Mouse (Mus musculus): ENCODE data around the gene Patl1.
"Not testable (repeated sequence)": the region's sequence is repeated elsewhere in the genome, so short reads cannot be mapped to it uniquely, and the experiment has no call there.

Gene Patl1

GRCm38 (mm10) chr19:11912037-11912532 is at the start of gene Patl1:
Gene Patl1, plus strand, starts transcription at chr19:11912399.
- DNase-seq (ENCODE audit: low read depth, low spot score) = peak; percentile 95

DNA sequence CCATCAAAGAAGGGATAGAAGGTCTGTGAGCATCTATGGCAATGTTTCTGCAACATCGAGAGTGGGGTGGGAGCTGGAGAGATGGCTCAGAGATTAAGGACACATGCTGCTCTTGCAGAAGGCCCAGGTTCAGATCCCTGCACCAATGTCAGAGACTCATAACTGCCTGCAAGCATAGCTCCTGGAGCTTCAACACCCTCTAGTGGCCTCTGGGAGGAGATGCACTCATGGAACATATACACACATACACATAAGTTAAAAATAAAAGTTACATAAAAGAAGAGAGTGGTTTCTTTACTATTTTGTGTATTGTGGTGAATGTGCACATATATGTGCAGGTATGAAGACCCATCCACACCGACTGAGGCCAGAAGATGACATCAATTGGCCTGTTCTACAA is 44.4 kb upstream of the Patl1 start:
- DNase-seq (ENCODE audit: low read depth, low spot score) = no peak

- DNase-seq (ENCODE audit: low read depth, low spot score) = no peak
Observed at GRCm38 (mm10) chr19:11875006-11875405, 37.2 kb upstream of the Patl1 start, which contains the start of gene Olfr1419. Gene Olfr1419, minus strand, starts transcription at chr19:11875106.

GRCm38 (mm10) chr19:11878404-11878803 is 33.8 kb upstream of the Patl1 start:
- not testable (repeated sequence) for DNase-seq (ENCODE audit: low read depth, low spot score)

DNA sequence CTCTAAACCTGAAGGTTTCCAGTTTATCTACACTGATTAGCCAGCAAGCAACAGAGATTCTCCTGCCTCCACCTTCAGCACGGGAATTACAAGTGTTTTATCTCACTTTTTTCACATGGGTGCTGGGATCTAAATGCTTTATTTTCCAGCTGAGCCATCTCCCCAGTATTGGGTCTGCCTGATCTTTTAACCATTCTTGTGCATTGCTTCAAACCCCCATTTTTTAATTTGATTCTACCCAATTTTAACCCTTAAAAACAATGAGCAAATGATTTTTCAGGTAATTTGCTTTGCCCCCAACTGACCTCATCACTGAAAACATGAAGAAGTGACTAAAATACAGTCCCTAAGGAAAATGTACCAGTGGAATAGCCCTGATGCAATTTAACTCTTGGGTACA is 25.9 kb upstream of the Patl1 start, which contains the start of gene Olfr1420:
Gene Olfr1420 (plus strand): TSS at position 301 of the 400 bp plus-strand sequence.
- no peak for DNase-seq (ENCODE audit: low read depth, low spot score)

GRCm38 (mm10) chr19:11911021-11911420 is 1.2 kb upstream of the Patl1 start:
- DNase-seq (ENCODE audit: low read depth, low spot score) = no peak

DNA sequence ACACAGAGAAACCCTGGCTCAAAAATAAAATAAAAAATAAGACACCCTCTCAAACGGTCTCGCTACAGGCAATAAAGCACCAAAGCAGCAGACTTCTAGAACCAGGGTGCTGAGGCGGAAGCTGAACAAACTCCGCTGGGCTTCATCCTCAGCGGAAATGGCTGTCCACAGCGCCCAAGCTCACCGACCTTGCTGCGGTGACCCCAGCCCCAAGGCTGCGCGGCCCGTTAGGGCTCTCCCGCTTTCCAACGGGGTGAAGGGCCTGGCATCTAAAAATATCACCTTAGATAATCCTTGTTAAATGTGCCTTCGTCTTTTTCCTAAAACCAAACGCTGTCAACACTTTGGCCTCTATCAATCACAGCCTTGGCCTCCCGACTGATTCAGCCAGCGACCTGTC is 596 bp upstream of the Patl1 start:
- no peak for DNase-seq (ENCODE audit: low read depth, low spot score)

DNA sequence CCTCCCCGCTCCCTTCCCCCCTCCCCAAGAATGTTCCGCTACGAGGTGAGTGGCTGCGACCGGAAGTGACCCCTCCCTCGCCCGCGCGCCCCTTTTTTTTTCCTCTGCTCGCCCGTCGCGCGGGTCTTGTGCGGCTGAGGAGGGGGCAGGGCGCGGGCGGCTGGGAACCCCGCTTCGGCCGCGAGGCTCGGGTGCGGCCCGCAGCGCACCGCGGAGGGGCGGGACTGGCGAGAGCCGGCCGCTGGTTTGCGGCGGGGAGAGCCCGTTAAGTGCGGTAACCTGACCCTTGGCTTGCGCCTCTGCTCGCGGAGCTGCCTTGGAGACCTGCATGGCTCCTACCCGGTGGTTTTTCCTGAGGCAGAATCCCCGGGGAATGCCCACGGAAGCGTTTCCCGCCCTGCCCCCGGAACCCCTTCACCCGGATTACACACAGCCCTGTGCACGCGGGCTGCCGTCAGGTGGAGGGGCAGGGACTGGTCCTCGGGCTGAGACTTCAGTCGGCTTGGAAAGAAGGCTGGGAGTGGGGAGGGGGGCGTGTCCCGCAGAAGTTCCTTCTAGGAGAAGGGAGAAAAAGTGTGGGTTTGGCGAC is 428 bp downstream of the Patl1 start:
- DNase-seq (ENCODE audit: low read depth, low spot score) = no peak

GRCm38 (mm10) chr19:11915804-11916203 is 3.6 kb downstream of the Patl1 start:
- DNase-seq (ENCODE audit: low read depth, low spot score) = no peak

GRCm38 (mm10) chr19:11922068-11922467 is 9.9 kb downstream of the Patl1 start:
- no peak for DNase-seq (ENCODE audit: low read depth, low spot score)

GRCm38 (mm10) chr19:11922515-11922914 is 10.3 kb downstream of the Patl1 start:
- DNase-seq (ENCODE audit: low read depth, low spot score) = not testable (repeated sequence)

- DNase-seq (ENCODE audit: low read depth, low spot score) = no peak
Observed at GRCm38 (mm10) chr19:11926380-11926779, 14.2 kb downstream of the Patl1 start.

- peak; percentile 9 for DNase-seq (ENCODE audit: low read depth, low spot score)
Observed at GRCm38 (mm10) chr19:11928025-11928748, 16.0 kb downstream of the Patl1 start.

DNA sequence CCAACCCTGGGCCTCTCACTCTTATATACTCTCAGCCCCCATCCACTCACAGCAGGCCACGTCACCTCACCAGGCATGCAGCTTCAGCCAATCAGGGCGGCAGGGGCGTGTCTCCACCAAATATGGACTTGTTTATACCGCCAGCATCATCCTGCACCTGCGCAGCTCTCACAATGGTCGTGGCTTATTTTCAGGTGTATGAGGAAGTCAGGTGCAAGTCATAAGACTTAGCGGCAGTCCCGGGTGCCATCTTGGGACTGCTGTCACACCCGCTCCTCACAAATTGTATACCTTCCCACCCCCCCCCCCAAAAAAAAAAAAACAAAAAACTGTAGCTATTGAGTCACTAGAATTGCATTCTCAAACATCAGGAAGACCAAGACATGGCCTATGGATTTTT is 34.3 kb downstream of the Patl1 start:
- DNase-seq (ENCODE audit: low read depth, low spot score) = not testable (repeated sequence)

DNA sequence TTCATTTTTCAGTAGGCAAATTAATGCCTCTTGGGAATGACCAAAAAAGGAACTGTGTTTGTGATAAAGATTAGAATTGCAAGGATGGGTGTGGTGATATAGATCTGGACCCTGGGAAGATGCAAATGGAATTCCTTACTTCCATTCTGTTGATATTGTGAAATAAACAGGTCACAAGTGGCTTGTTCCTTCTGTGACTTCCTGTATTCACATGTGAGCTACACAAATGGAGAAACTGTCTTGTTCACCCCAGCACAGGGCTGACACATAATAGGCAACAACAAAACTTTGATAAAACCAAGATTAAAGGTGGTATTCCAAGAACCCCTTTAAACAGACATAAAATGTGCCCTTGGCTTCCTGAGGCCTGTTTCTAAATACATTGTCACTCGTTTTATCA is 37.7 kb downstream of the Patl1 start:
- no peak for DNase-seq (ENCODE audit: low read depth, low spot score)

GRCm38 (mm10) chr19:11950747-11951146 is 38.5 kb downstream of the Patl1 start:
- DNase-seq (ENCODE audit: low read depth, low spot score) = no peak

- no peak for DNase-seq (ENCODE audit: low read depth, low spot score)
Observed at GRCm38 (mm10) chr19:11954206-11954605, 42.0 kb downstream of the Patl1 start.

DNA sequence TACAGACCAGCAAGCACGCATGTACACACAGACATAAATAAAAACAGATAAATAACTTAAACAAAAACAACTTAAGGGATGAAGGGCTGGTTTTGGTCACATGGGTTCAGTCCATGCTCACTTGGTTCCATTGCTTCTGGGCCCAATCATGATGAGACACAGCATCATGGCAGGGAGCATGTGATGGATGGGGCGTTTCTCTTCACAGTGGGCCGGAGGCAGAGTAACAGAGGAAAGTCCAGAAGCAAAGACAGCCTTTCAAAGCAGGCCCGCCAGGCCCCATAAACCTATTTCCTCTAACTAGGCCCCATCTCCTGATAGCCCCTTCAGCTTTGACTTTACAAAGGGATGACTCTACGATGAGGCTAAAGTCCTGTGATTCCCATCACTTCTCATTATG is 44.4 kb downstream of the Patl1 start:
- DNase-seq (ENCODE audit: low read depth, low spot score) = no peak

- no peak for DNase-seq (ENCODE audit: low read depth, low spot score)
Observed at GRCm38 (mm10) chr19:11957396-11957795, 45.2 kb downstream of the Patl1 start.

GRCm38 (mm10) chr19:11957846-11958245 is 45.6 kb downstream of the Patl1 start:
- DNase-seq (ENCODE audit: low read depth, low spot score) = no peak

DNA sequence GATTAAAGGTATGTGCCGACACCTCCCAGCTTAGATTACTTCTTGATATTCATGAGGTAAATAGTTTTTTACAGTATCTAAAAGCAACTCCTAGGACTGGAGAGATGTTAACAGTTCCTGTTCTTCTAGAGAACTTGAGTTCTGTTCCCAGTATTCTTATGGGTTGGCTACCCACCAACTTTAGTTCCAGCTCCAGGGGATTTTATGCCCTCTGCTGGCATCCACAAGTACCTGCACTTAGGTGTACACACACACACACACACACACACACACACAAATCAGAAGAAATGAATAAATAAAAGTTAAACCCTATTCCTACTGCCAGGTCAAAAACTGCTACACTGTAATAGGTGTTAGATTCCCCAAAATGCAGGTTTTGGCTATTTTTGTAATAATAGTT is 52.1 kb downstream of the Patl1 start:
- DNase-seq (ENCODE audit: low read depth, low spot score) = no peak

DNA sequence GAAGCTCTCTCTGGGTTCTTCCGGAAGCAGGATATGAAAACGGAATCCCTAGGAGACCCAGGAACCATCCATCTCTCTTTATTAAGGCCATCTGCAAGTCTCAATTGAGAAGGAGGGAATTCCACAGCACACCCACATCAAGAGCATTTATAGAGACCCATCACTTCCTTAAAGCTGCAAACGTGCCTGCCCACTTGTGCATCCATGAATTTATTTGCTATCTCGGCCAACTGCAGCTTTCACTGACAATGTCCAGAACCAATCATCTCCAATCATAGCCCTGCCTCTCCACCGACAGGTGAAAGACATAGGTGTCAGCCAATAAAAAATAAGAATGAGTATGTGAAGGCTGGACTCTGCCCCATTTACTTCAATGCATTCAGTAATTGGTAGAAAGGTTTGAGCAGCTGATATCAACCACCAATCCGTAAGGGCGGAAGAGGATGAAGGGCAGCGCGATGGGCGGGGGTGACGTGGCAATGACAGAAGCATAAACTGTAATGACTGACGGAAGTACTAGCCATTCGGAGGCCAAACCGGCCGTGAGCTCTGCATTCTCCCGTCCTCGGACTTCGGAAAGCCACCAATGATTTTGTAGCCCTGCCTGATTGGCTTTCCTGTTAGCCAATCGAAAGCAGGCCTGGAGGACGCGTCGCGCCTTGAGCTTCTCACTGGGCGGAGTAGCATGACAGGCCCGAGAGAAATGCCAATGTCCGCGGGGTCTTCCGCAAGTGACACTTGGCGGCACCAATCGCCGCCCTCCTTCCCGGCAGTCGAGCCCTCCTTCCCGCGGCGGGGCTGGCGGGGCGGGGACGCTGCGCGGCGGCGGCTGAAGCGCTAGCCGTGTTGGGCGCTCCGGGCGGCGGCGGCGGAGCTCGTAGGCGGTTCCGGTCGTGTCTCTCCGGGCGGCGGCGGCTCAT is 53.1 kb downstream of the Patl1 start, which contains the start of gene Osbp:
Gene Osbp (plus strand): TSS at position 919 of the 920 bp plus-strand sequence.
- peak; percentile 98 for DNase-seq (ENCODE audit: low read depth, low spot score)
